Mouse (Mus musculus): ENCODE measurements around the gene Mbtd1.

Mbtd1 gene

DNA sequence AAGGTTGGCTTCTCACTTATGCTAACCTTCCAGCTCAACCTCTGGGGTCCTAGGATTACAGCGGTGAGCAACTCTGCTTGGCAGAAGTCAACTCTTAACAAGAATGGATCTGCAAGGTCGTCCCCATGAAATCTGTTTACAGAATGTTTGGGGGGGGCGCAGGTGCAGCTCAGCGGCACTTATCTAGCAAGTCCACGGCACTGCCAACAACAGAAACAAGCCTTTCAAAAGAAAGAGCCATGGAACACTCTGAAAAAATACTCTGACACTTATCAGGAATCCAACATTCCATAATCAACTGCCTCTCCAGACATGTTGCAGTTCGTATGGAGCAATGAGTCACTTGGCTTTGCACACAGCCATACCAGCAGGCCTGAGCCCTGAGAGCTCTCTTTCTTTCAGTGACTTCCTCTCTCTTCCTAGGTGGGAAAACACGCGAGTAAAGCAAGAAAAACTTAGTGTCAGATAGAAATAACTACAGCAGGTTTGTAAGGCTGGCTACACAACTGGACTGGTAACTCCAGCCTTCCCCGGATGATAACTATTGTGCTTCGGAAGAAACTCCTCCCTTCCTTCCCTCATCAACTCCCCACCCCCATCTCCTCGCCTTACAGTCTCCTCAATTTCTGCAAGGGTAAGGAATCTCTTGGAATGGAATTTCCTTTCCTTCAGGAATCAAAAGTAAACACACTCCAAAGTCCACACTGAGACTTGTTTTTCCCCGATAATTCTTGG, 102.8 kb downstream of the Mbtd1 start:
- DNase-seq = no peak

DNA sequence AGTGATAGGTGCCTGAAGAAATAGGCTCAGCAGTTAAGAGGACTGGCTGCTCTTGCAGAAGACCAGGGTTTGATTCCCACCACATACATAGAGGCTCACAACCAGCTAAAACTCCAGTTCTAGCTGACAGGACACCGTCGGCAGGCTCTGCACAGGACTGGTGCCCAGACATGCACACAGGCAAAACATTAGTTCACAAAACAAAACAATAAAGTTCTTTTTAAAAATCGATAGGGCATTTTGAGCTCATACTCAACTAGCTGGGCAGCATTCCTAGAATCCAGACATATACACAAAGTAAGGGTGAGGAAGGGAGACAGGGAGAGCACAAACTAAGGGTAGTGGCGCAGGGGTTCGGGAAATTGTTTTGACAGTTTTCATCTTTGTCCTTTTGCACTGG, 108.9 kb downstream of the Mbtd1 start:
- DNase-seq = peak; percentile 37

DNA sequence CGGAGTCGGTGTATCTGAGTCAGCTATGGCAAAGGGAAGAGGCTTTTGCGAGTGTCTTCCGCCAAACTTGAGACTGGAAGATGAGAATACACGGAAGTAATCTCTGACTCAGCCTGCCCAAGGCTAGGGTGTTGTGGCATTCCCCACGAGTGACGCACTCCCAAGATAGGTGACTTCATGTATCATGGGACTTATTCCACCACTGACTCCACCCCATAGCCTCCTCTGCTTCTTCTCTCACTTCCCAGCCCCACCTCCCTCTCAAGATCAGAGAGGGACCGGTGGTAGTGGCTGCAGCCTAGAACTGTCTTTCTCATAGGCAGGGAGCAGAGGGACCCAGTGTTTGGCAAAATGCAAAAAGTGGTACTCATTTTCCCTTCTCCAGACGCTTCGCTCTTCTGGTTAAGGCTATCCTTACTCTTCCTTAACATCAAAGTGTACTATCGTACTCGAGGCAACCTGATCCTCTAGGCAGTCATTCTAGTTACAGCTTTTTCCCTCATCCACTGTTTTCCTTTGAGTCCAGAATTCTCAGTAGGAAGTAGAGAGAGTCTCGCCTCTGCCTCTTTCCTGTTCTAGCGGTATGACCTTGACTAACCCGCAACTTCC, 109.6 kb downstream of the Mbtd1 start:
- DNase-seq = peak; percentile 89

DNA sequence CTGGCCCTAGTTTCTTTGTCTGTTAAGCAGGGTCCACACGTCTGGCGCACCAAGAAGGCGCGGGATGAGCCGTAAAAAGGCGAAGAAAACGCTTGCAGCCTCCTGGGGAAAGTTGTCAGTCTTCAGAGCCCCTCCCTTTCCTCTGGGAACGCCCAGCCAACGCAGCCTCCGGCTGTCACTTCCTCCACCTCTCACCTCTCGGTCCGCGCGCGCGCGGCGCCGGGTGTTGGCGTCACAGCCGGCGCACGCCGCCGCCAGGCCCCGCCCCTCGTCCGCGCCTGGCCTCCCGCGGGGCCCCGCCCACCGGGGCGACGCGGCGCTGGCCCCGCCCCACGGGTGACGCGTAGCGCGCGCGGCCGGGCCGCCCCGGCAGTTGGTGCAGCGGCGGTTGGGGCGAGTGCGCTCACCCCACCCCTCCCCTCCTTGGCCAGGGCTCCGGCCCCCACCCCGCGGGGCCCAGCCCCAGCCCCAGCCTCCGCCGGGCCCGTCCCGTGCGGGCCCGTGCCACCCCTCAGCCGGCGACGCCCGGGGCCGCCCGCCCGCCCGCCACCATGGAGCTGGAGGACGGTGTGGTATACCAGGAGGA, 110.2 kb downstream of the Mbtd1 start, which contains the start of gene Spag9:
Spag9 (plus strand) TSS at position 372 of the 586 bp plus-strand sequence.
- peak; percentile 92 for DNase-seq

Measured in cerebellum, adult 9-10 months (tissue).